ENCODE assay signal across 11 mouse cellular contexts in the genomic region with DNA sequence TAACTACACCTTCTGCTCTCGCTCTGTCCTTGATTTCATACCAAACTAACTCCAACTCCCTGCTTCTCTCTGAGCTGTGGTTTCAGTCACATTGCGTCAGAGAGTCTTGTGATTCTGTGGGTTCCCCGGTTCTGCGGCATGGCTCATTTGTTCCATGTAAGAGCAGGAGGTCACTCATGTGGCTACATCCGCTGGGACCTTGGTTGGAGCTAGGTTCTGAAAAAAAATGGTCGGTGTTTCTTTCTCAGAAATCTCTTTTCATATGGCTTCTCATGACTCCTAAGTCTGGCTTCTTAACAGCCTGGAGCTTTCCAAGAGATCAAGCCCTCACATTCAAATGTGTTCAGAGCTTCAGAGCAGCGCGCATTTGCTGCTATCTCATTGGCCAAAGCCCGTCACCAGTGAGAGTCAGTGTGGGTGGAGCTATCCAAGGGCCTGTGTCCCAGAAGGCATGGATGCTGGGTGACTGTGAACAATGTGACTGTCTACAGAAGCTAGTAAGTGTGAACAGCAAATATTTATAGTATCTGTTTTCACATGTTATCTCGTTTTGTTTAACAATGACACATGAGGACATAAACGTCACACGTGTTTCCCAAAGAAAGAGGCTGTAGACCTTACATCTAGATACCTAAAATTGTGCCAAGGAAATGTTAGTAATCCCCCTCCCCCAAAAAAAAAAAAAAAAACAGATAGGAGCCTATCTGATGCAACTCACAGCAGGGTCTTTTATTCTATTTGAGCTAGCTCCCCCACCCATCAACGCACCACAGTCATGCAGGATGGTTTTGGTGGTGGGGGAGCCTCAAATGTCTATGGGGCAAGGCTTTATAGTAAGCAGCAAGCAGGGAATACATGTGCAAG. TPM values are rescaled to one million over a fixed set of nuclear protein-coding genes. Genes with fewer than 3 reads are reported as not detected.
DNase-seq lines count a peak whose midpoint lies in the region; ATAC-seq and TF ChIP-seq lines count a peak whose summit lies in the region.
"Had no signal": no experiment of that assay in that cellular context is flagged by ENCODE, and none has a peak within 500 bp of the region (broad histone marks: within the 10 kb centered on the region; RNA-seq: fewer than 3 reads in every experiment).

No protein-coding gene starts in this region.

- H3K4me3 ChIP-seq in MEL (ENCODE audit: control insufficient read depth in 1 of 2, insufficient read depth in 1 of 2, low read depth in 2 of 2, low read length in 2 of 2), result peak overlapping the region; percentile 22 to 26
- no peak overlapping the region for H3K4me3 ChIP-seq in heart, embryonic 12.5 days
- no peak overlapping the region for H3K4me3 ChIP-seq in lung, postnatal 0 days (ENCODE audit: low read depth, low read length)
- H3K4me3 ChIP-seq: megakaryocyte, embryonic 14.5 days had no signal

- TF ChIP-seq CTCF in MEL (IDR thresholded peaks at IDR 0.05 in 2 of 3, conservative IDR thresholded peaks at IDR 0.05 in 1 of 3; ENCODE audit: control insufficient read depth in 1 of 3, insufficient read depth in 1 of 3, low read depth in 2 of 3, low read length in 3 of 3, poor library complexity in 1 of 3, severe bottlenecking in 1 of 3), result no peak
- no peak for TF ChIP-seq CTCF in lung, postnatal 0 days (IDR thresholded peaks at IDR 0.05)

- H3K36me3 ChIP-seq in MEL (ENCODE audit: control insufficient read depth in 1 of 2, insufficient read depth in 2 of 2, low read length in 2 of 2), result peaks cover 0 to 22% of the 10 kb centered on the region in 2 experiments; a peak in 2 of 4 replicates
- H3K36me3 ChIP-seq in heart, embryonic 12.5 days, result no peaks in the 10 kb centered on the region
- H3K36me3 ChIP-seq in lung, postnatal 0 days (ENCODE audit: insufficient read depth, low read length), result no peaks in the 10 kb centered on the region

- no peaks in the 10 kb centered on the region for H3K79me2 ChIP-seq in MEL (ENCODE audit: control insufficient read depth, insufficient read depth, low read length, poor library complexity)

- peak; percentile 92 for DNase-seq in 416B (ENCODE audit: low read depth)
- DNase-seq in MEL (ENCODE audit: low read depth, low spot score), result peak; percentile 96
- peak; percentile 46 for DNase-seq in lung, postnatal 0 days (ENCODE audit: low spot score)
- DNase-seq in ovary, adult 18-20 months (ENCODE audit: low spot score), result no peak
- no peak for DNase-seq in thymus, postnatal 0 days (ENCODE audit: low spot score)
- no peak for DNase-seq in frontal cortex, adult 2 months (ENCODE audit: extremely low spot score in 1 of 2, low spot score in 1 of 2)
- DNase-seq: adrenal gland, postnatal 14 days; kidney, postnatal 10 days had no signal

- 56% methylated on average over 13 of the region's 13 CpGs for WGBS in heart, embryonic 12.5 days
- 66% methylated on average over 13 of the region's 13 CpGs for WGBS in lung, postnatal 0 days

- peak; percentile 25; the same call in 1 of the 2 replicates for ATAC-seq in heart, embryonic 12.5 days (ENCODE audit: insufficient number of reproducible peaks, low FRiP score)
- peak; percentile 68 for ATAC-seq in lung, postnatal 0 days
- ATAC-seq in activated CD4-positive, CD25-positive, alpha-beta regulatory T cell, adult 4 months, result no peak

- H3K4me1 ChIP-seq in MEL (ENCODE audit: control insufficient read depth in 1 of 2, insufficient read depth in 2 of 2, low read length in 2 of 2), result peaks cover 3 to 26% of the 10 kb centered on the region in 2 experiments; a peak in 3 of 4 replicates
- H3K4me1 ChIP-seq in heart, embryonic 12.5 days (replicated peaks), result peaks cover 16% of the 10 kb centered on the region
- no peaks in the 10 kb centered on the region for H3K4me1 ChIP-seq in lung, postnatal 0 days (ENCODE audit: insufficient read depth, low read depth, low read length)

- peak overlapping the region; percentile 75 for H3K9ac ChIP-seq in MEL (ENCODE audit: control insufficient read depth, low read depth, low read length, poor library complexity, severe bottlenecking)
- no peak overlapping the region for H3K9ac ChIP-seq in heart, embryonic 12.5 days
- H3K9ac ChIP-seq in lung, postnatal 0 days (replicated peaks; ENCODE audit: low read depth), result no peak overlapping the region

- TF ChIP-seq RAD21 in MEL (IDR thresholded peaks at IDR 0.05; ENCODE audit: low read depth, low read length), result no peak

- TF ChIP-seq POLR2A in MEL (IDR thresholded peaks at IDR 0.05; ENCODE audit: control insufficient read depth in 1 of 2, insufficient read depth in 1 of 2, low read depth in 1 of 2, low read length in 2 of 2, poor library complexity in 1 of 2), result peak; percentile 55 to 93; a peak in 2 of 4 replicates

- H3K9me3 ChIP-seq in MEL (replicated peaks; ENCODE audit: insufficient read depth, low read length), result no peaks in the 10 kb centered on the region
- H3K9me3 ChIP-seq in heart, embryonic 12.5 days (replicated peaks), result no peaks in the 10 kb centered on the region
- no peaks in the 10 kb centered on the region for H3K9me3 ChIP-seq in lung, postnatal 0 days (ENCODE audit: low read length)
- H3K9me3 ChIP-seq: megakaryocyte, embryonic 14.5 days had no signal

- no peaks in the 10 kb centered on the region for H3K27me3 ChIP-seq in MEL (ENCODE audit: control insufficient read depth in 1 of 2, insufficient read depth in 2 of 2, low read length in 2 of 2)
- H3K27me3 ChIP-seq in heart, embryonic 12.5 days (replicated peaks), result no peaks in the 10 kb centered on the region
- H3K27me3 ChIP-seq in lung, postnatal 0 days (replicated peaks; ENCODE audit: insufficient read depth, low read length), result no peaks in the 10 kb centered on the region

- peak in 1 of 2 experiments; percentile 58; a peak in 2 of 4 replicates for TF ChIP-seq EP300 in MEL (IDR thresholded peaks at IDR 0.05; ENCODE audit: low read depth in 1 of 2, low read length in 2 of 2)
- TF ChIP-seq EP300 in lung, postnatal 0 days (IDR thresholded peaks at IDR 0.05), result no peak

- H3K27ac ChIP-seq in MEL (ENCODE audit: control insufficient read depth, low read depth, low read length), result peak overlapping the region; percentile 98
- no peak overlapping the region for H3K27ac ChIP-seq in heart, embryonic 12.5 days (ENCODE audit: poor library complexity, severe bottlenecking)
- no peak overlapping the region for H3K27ac ChIP-seq in lung, postnatal 0 days (ENCODE audit: low read length)

- H3K4me2 ChIP-seq in heart, embryonic 12.5 days, result peak overlapping the region; percentile 30; the same call in 1 of the 2 replicates
- no peak overlapping the region for H3K4me2 ChIP-seq in lung, postnatal 0 days (replicated peaks; ENCODE audit: low read depth, low read length)

TF ChIP-seq in MEL, 35 proteins besides CTCF, POLR2A, EP300 and RAD21 (continues in another document):
- TF ChIP-seq USF1 (IDR thresholded peaks at IDR 0.05; ENCODE audit: low read depth, low read length), result peak; percentile 70
- no peak for TF ChIP-seq MYB (IDR thresholded peaks at IDR 0.05; ENCODE audit: low read depth, low read length)
- no peak for TF ChIP-seq ZC3H11A (IDR thresholded peaks at IDR 0.05; ENCODE audit: low read depth, low read length)
- TF ChIP-seq ZKSCAN1 (IDR thresholded peaks at IDR 0.05; ENCODE audit: low read depth, low read length), result no peak
- TF ChIP-seq POLR2AphosphoS2 (IDR thresholded peaks at IDR 0.05; ENCODE audit: low read length), result peak; percentile 96
- TF ChIP-seq TBP (IDR thresholded peaks at IDR 0.05; ENCODE audit: low read depth, low read length), result peak; percentile 85
- no peak for TF ChIP-seq BHLHE40 (IDR thresholded peaks at IDR 0.05; ENCODE audit: borderline replicate concordance, low read depth, low read length)
- TF ChIP-seq ELF1 (IDR thresholded peaks at IDR 0.05; ENCODE audit: low read depth, low read length), result no peak
- no peak for TF ChIP-seq UBTF (IDR thresholded peaks at IDR 0.05; ENCODE audit: borderline replicate concordance, insufficient read depth, low read depth, low read length)
- TF ChIP-seq GABPA (IDR thresholded peaks at IDR 0.05; ENCODE audit: low read depth, low read length), result no peak
- TF ChIP-seq MAFK (IDR thresholded peaks at IDR 0.05; ENCODE audit: borderline replicate concordance, low read depth, low read length), result no peak
- TF ChIP-seq KAT2A (conservative IDR thresholded peaks at IDR 0.05; ENCODE audit: low read depth, low read length), result peak; percentile 50

RNA-seq across cellular contexts. Expression of gene Aida, which starts 32.0 kb away (rescaled TPM):
- 17.7 and 21.5 TPM in 2 replicates for total RNA-seq in MEL (2012; rRNA removed)
- 10 to 100 TPM in 1 of 2 experiments, not detected in 1; 36.0 TPM for polyA plus RNA-seq in MEL (2012; ENCODE audit: insufficient read depth in 1 of 2, insufficient read length in 2 of 2, low read depth in 1 of 2, low replicate concordance in 2 of 2, missing spikeins in 1 of 2)
- polyA plus RNA-seq in heart, embryonic 12.5 days (2016; fragmentation: Nextera tagmentation; extraction: Ambion mirVana), result 31.4 and 40.8 TPM in 2 replicates
- polyA plus RNA-seq in lung, postnatal 0 days (2015; fragmentation: Nextera tagmentation; extraction: Ambion mirVana), result 23.7 and 31.4 TPM in 2 replicates
- polyA plus RNA-seq in activated CD4-positive, CD25-positive, alpha-beta regulatory T cell, adult 4 months (2017; shearing (Covaris generic)), result 10 to 100 TPM; 13.4 to 17.2 TPM
- 28.2 and 29.7 TPM in 2 replicates for polyA plus RNA-seq in thymus, postnatal 0 days (2015; fragmentation: Nextera tagmentation; extraction: Ambion mirVana)
- polyA plus RNA-seq in frontal cortex, adult 2 months (2012; rRNA removed), result 57.0 and 58.7 TPM in 2 replicates

RNA-seq across cellular contexts. Expression of gene Brox, which starts 32.7 kb away (rescaled TPM):
- 22.9 and 28.4 TPM in 2 replicates for total RNA-seq in MEL (2012; rRNA removed)
- 100 to 1,000 TPM in 1 of 2 experiments, 10 to 100 TPM in 1; 25.4 to 145 TPM for polyA plus RNA-seq in MEL (2012; ENCODE audit: insufficient read depth in 1 of 2, insufficient read length in 2 of 2, low read depth in 1 of 2, low replicate concordance in 2 of 2, missing spikeins in 1 of 2)
- polyA plus RNA-seq in heart, embryonic 12.5 days (2016; fragmentation: Nextera tagmentation; extraction: Ambion mirVana), result 45.6 and 47.6 TPM in 2 replicates
- polyA plus RNA-seq in lung, postnatal 0 days (2015; fragmentation: Nextera tagmentation; extraction: Ambion mirVana), result 37.7 and 38.5 TPM in 2 replicates
- polyA plus RNA-seq in activated CD4-positive, CD25-positive, alpha-beta regulatory T cell, adult 4 months (2017; shearing (Covaris generic)), result 10 to 100 TPM; 33.8 to 43.0 TPM
- 55.3 and 63.5 TPM in 2 replicates for polyA plus RNA-seq in thymus, postnatal 0 days (2015; fragmentation: Nextera tagmentation; extraction: Ambion mirVana)
- polyA plus RNA-seq in frontal cortex, adult 2 months (2012; rRNA removed), result 48.7 and 51.2 TPM in 2 replicates

RNA-seq across cellular contexts. Expression of gene Disp1, which starts 43.1 kb away (rescaled TPM):
- 5.9 and 6.3 TPM in 2 replicates for total RNA-seq in MEL (2012; rRNA removed)
- 1 to 10 TPM in 1 of 2 experiments, not detected in 1; 9.9 TPM for polyA plus RNA-seq in MEL (2012; ENCODE audit: insufficient read depth in 1 of 2, insufficient read length in 2 of 2, low read depth in 1 of 2, low replicate concordance in 2 of 2, missing spikeins in 1 of 2)
- polyA plus RNA-seq in heart, embryonic 12.5 days (2016; fragmentation: Nextera tagmentation; extraction: Ambion mirVana), result 10.9 and 12.4 TPM in 2 replicates
- polyA plus RNA-seq in lung, postnatal 0 days (2015; fragmentation: Nextera tagmentation; extraction: Ambion mirVana), result 3.5 and 4.0 TPM in 2 replicates
- polyA plus RNA-seq in activated CD4-positive, CD25-positive, alpha-beta regulatory T cell, adult 4 months (2017; shearing (Covaris generic)), result 1 to 10 TPM; 5.9 to 8.5 TPM
- 8.6 and 11.3 TPM in 2 replicates for polyA plus RNA-seq in thymus, postnatal 0 days (2015; fragmentation: Nextera tagmentation; extraction: Ambion mirVana)
- 7.2 and 7.8 TPM in 2 replicates for polyA plus RNA-seq in frontal cortex, adult 2 months (2012; rRNA removed)

Comparison
In these comparisons a context has a peak if more than half of its experiments do, and no peak if none do; other contexts are left out.
1. DNase-seq: peak in 416B (single experiment), MEL (single experiment) and lung, postnatal 0 days (single experiment); none in ovary, adult 18-20 months (single experiment), thymus, postnatal 0 days (single experiment) and frontal cortex, adult 2 months (0 of 2).
2. H3K4me3 ChIP-seq: peak in MEL (2 of 2); none in heart, embryonic 12.5 days (single experiment) and lung, postnatal 0 days (single experiment).